Mouse (Mus musculus) cerebellum, adult 2 months (tissue): ENCODE results near the gene Kat8.

ENCODE experiments used
- CTCF ChIP-seq: fragments of 200-500 bp; IDR thresholded peaks from 2 replicates; pipeline ENCODE4 v1.5.1; 2011; ENCODE audit warnings: low read depth, mild to moderate bottlenecking, control low read depth, low read length, moderate library complexity, borderline replicate concordance; ENCODE audit not compliant: insufficient read depth
- POLR2A ChIP-seq: fragments of 200-500 bp; IDR thresholded peaks from 2 replicates; pipeline ENCODE4 v1.6.1; 2011; ENCODE audit warnings: low read length, control low read depth, borderline replicate concordance; ENCODE audit not compliant: insufficient read depth

DNA sequence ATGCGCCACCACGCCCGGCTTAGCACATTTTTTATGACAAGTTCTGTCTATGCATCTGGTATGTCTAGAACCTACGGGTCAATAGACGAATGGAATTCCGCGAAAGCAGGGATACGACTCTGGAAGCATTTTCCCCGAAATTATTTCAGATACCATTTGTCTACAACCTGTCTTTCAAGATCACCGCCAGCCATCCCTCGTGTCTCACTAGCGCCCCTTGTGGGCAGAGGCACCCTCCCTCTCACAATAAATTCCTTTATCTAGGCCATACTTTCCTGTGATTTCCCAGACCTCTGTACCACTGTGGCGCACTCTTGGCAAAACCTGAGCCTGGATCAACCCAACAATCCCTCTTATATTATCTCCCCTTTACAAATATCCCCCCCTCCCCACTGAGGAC lies 15.9 kb upstream of the Kat8 start:
- TF ChIP-seq POLR2A (no peak), CTCF (peak; percentile 78)
